Mouse (Mus musculus) liver, adult 10 weeks (tissue): ENCODE data around the gene Slc39a3. TPM values are rescaled to one million over a fixed set of nuclear protein-coding genes. Genes with fewer than 3 reads are reported as not detected.

Source experiments
- polyA plus RNA-seq: library from polyadenylated mRNA; stranded (reverse); fragments of 350-450 nt; fragmentation: Illumina TruSeq; extraction: RNeasy Lipid Tissue Mini Kit (QIAGEN cat#74804); gene quantifications from one replicate; pipeline ENCODE4 v1.2.3, GENCODE M21; 2014; ENCODE audit warnings: low read depth, low replicate concordance

Slc39a3 gene
- polyA plus RNA-seq, result 0.29 TPM

GRCm38 (mm10) chr10:81036988-81037580, at the start of gene Slc39a3:
TSS of gene Slc39a3 (minus strand) at chr10:81037426.

DNA sequence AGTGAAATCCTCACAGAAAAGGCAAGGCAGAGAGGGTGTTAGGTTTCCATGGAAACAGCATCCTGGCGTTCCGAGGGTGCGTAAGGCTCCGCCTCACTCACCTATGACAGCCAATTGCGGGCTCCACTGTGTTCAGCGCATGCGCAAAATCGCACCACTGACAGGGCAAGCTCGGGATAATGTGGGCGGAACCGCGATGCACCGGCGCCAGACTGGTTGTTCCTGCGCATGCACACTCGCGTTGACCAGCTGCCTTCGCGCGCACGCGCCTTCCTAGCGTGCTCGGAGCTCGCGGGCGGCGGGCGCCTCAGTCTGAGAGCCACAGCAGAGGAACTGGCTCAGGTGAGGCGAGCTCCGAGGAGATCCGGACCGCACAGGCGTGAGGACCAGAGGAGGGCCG, 32.6 kb upstream of the Slc39a3 start, which contains the start of gene Thop1:
Gene Thop1, plus strand, starts transcription at position 200 of the 400 bp plus-strand sequence.

DNA sequence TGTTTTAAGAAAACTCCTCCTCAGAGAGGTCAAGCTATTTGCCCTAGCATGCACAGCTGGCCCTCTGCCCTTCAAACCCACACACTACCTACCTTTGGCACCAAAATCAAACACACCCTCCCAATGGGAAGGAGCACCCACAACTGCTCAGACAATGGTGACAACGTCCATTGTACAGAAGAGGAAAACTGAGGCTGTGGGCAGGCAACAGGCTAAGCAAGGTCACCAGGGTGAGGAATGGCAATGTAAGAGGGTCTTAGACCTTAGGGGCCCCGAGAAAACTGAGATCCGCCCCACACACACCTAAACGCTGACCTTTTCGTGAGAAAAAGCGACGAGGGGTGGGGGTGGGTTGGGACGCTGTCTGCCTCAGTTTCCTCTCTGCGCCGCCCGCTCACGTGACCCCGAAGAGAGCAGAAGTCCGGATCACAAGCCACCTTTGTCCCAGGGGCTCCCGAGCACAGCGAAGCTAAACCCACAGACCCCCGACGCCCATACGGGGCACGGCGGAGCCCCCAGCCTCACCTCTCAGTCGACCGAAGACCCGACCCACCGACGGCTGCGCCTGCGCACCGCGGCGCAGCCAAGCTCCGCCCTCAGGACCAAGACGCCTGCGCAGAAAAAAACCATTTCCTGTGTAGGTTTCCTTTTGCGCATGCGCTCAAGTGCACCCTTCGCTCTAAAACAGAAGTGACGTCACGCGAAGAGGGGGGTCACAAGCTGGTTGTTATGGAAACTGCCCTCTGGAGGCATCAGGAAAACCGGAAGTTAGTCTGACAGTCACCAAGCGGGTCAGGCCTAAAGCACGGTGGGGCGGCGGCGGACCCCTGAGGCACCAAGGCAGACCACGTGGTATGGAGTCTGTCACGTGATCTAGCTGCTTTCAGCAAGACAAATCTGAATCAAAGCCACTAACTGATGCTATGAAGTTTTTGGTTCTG, 22.6 kb upstream of the Slc39a3 start, which contains the start of gene Sgta:
Gene Sgta, minus strand, starts transcription at position 579 of the 941 bp plus-strand sequence.

DNA sequence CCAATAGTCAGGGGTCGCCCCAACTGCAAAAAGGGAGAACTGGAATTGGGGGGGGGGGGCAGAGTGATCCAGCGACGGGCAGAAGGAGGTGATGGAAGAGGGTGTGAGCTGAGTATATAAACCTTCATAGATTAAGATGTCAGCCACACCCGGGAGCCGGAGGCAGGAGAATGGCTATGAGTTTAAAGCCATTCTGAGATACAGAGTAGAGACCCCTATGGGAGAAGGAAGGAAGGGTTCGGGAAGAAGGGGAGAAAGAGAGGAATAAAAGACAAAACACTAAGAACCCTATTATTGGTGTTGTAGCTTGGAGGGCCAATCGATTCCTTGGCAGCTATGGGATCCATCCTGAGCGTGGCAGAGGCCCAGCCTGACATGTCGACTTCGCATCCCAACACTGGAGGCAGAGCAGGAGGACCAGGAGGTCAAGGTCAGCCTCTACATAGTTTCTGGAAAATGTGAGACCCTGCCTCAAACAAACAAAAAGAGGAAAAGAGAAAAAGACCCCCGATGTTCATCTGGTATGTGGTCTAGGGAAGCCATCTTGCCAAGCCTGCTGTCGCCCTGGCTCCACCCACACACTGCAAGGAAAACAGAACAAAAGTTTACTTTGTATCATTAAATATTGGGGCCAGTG, 11.5 kb downstream of the Slc39a3 start, which contains the start of gene Diras1:
Gene Diras1, minus strand, starts transcription at position 24 of the 637 bp plus-strand sequence.

GRCm38 (mm10) chr10:81014393-81015384, 22.5 kb downstream of the Slc39a3 start, which contains the start of gene Gng7:
TSS of gene Gng7 (minus strand) at chr10:81014945.

Other genes starting within 250 kb of the Slc39a3 start
- gene Sf3a2, start 239.2 kb downstream of the Slc39a3 start, polyA plus RNA-seq, result 1.1 TPM
- 5.0 TPM for gene Plekhj1, start 238.8 kb downstream of the Slc39a3 start, polyA plus RNA-seq
- gene Amh, start 232.2 kb downstream of the Slc39a3 start, polyA plus RNA-seq, result not detected
- not detected for gene Jsrp1, start 223.9 kb downstream of the Slc39a3 start, polyA plus RNA-seq
- gene Oaz1, start 210.8 kb downstream of the Slc39a3 start, polyA plus RNA-seq, result 152 TPM
- gene Lingo3, start 193.4 kb downstream of the Slc39a3 start, polyA plus RNA-seq, result not detected
- 5.6 TPM for gene Lsm7, start 182.2 kb downstream of the Slc39a3 start, polyA plus RNA-seq
- gene Sppl2b, start 182.2 kb downstream of the Slc39a3 start, polyA plus RNA-seq, result 0.58 TPM
- not detected for gene Tmprss9, start 165.6 kb downstream of the Slc39a3 start, polyA plus RNA-seq
- 0.45 TPM for gene Timm13, start 136.5 kb downstream of the Slc39a3 start, polyA plus RNA-seq
- gene Lmnb2, start 119.2 kb downstream of the Slc39a3 start, polyA plus RNA-seq, result 0.19 TPM
- gene Gadd45b, start 107.4 kb downstream of the Slc39a3 start, polyA plus RNA-seq, result 2.0 TPM
- 0.21 TPM for gene Gng7, start 22.5 kb downstream of the Slc39a3 start, polyA plus RNA-seq
- gene Diras1, start 11.8 kb downstream of the Slc39a3 start, polyA plus RNA-seq, result not detected
- gene Sgta, start 22.8 kb upstream of the Slc39a3 start, polyA plus RNA-seq, result 2.6 TPM
- 0.37 TPM for gene Thop1, start 32.6 kb upstream of the Slc39a3 start, polyA plus RNA-seq
- gene Creb3l3, start 61.4 kb upstream of the Slc39a3 start, polyA plus RNA-seq, result 52.3 TPM
- 3.6 TPM for gene Map2k2, start 68.5 kb upstream of the Slc39a3 start, polyA plus RNA-seq
- gene Zbtb7a, start 97.8 kb upstream of the Slc39a3 start, polyA plus RNA-seq, result 6.0 TPM
- 0.61 TPM for gene Pias4, start 130.5 kb upstream of the Slc39a3 start, polyA plus RNA-seq
- 34.4 TPM for gene Eef2, start 139.2 kb upstream of the Slc39a3 start, polyA plus RNA-seq
- not detected for gene Dapk3, start 145.6 kb upstream of the Slc39a3 start, polyA plus RNA-seq
- not detected for gene 4930442H23Rik, start 146.4 kb upstream of the Slc39a3 start, polyA plus RNA-seq
- gene Nmrk2, start 164.6 kb upstream of the Slc39a3 start, polyA plus RNA-seq, result not detected
- gene Atcay, start 193.4 kb upstream of the Slc39a3 start, polyA plus RNA-seq, result not detected
- not detected for gene Zfr2, start 195.7 kb upstream of the Slc39a3 start, polyA plus RNA-seq
- gene Matk, start 215.5 kb upstream of the Slc39a3 start, polyA plus RNA-seq, result not detected
- 4.6 TPM for gene Mrpl54, start 229.5 kb upstream of the Slc39a3 start, polyA plus RNA-seq
- 1.1 TPM for gene Apba3, start 229.5 kb upstream of the Slc39a3 start, polyA plus RNA-seq